Mouse (Mus musculus) C2C12 (cell line): ENCODE measurements around the gene Calm2. TPM values are rescaled to one million over a fixed set of nuclear protein-coding genes. Genes with fewer than 3 reads are reported as not detected.
A peak's percentile ranks its signal among the peaks of the same experiment; 100 is the strongest.

Source experiments
- H3K27me3 ChIP-seq: one replicate; pipeline ENCODE4 v1.6.1; 2011; ENCODE audit not compliant: control insufficient read depth, insufficient read depth, insufficient read length
- H3K36me3 ChIP-seq: one replicate; pipeline ENCODE4 v1.6.1; 2011; ENCODE audit not compliant: control insufficient read depth, insufficient read depth
- H3K4me3 ChIP-seq: one replicate; pipeline ENCODE4 v1.5.1; 2011; ENCODE audit warnings: mild to moderate bottlenecking, control low read depth; ENCODE audit not compliant: poor library complexity, insufficient read depth, severe bottlenecking
- H3K79me2 ChIP-seq: one replicate; pipeline ENCODE4 v1.6.1; 2011; ENCODE audit not compliant: control insufficient read depth, insufficient read depth
- H3K79me3 ChIP-seq: one replicate; pipeline ENCODE4 v1.6.1; 2011; ENCODE audit warnings: low read depth, control low read depth
- H3ac ChIP-seq: one replicate; pipeline ENCODE3; 2011; ENCODE audit warnings: low read depth; ENCODE audit not compliant: control insufficient read depth, insufficient read length
- CEBPB ChIP-seq: IDR thresholded peaks from one replicate; pipeline ENCODE4 v1.6.1; 2011; ENCODE audit warnings: low read depth, mild to moderate bottlenecking, control low read depth, moderate library complexity
- CTCF ChIP-seq: IDR thresholded peaks from one replicate; pipeline ENCODE4 v1.5.1; 2011; ENCODE audit not compliant: control insufficient read depth, insufficient read depth, insufficient read length
- FOSL1 ChIP-seq: IDR thresholded peaks from one replicate; pipeline ENCODE4 v1.8.0; 2011; ENCODE audit warnings: mild to moderate bottlenecking, low read length; ENCODE audit not compliant: poor library complexity, insufficient read depth, severe bottlenecking
- MAX ChIP-seq: IDR thresholded peaks from one replicate; pipeline ENCODE4 v1.6.1; 2011; ENCODE audit warnings: mild to moderate bottlenecking, control low read depth
- MYOD1 ChIP-seq: IDR thresholded peaks from one replicate; pipeline ENCODE4 v1.6.1; 2011; ENCODE audit warnings: low read depth; ENCODE audit not compliant: control insufficient read depth, insufficient read length
- MYOG ChIP-seq: IDR thresholded peaks from one replicate; pipeline ENCODE4 v1.6.1; 2011; ENCODE audit not compliant: control insufficient read depth, insufficient read length; ENCODE audit errors: extremely low read depth
- USF1 ChIP-seq: IDR thresholded peaks from one replicate; pipeline ENCODE4 v1.6.1; 2011; ENCODE audit warnings: low read depth, mild to moderate bottlenecking, control low read depth, moderate library complexity
- polyA plus RNA-seq: library from polyadenylated mRNA; unstranded; fragments of >200 nt; fragmentation: generic; extraction: Trizol; gene quantifications from one replicate; pipeline ENCODE4 v1.2.1, GENCODE M21; 2012; ENCODE audit warnings: missing spikeins

Calm2 gene
- polyA plus RNA-seq, 1 experiment = 321 TPM

GRCm38 (mm10) chr17:87470282-87470681 is 23.5 kb upstream of the Calm2 start:
- Histone ChIP-seq H3K27me3 (no peaks in the 10 kb centered on the region), H3K4me3 (no peak overlapping the region), H3K36me3 (no peaks in the 10 kb centered on the region), H3K79me2 (no peaks in the 10 kb centered on the region), H3ac (no peak overlapping the region), H3K79me3 (no peaks in the 10 kb centered on the region)
- TF ChIP-seq CEBPB (no peak), MAX (no peak)

DNA sequence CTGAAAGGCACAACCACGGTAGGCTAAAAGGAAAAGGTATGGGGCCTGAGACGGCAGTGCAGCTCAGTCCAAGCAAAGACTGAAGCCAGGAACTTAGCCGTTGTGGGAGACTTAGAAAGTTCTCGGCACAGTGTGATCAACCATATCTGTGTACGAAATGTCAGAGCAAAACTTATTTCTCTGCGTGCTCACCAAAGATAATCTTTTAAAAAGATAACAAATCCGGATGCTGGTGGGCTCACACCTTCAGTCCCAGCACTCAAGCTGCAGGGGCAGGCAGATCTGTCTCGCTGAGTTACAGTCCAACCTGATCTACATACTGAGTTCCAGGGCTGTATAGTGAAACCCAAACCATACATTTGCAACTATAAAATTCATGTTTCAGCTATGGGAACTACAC is 22.7 kb upstream of the Calm2 start:
- Histone ChIP-seq H3K79me3 (no peaks in the 10 kb centered on the region), H3ac (no peak overlapping the region), H3K4me3 (no peak overlapping the region), H3K79me2 (no peaks in the 10 kb centered on the region), H3K27me3 (no peaks in the 10 kb centered on the region), H3K36me3 (no peaks in the 10 kb centered on the region)
- TF ChIP-seq MAX (no peak), CTCF (no peak), CEBPB (no peak), USF1 (no peak), FOSL1 (no peak), MYOD1 (no peak), MYOG (no peak)

DNA sequence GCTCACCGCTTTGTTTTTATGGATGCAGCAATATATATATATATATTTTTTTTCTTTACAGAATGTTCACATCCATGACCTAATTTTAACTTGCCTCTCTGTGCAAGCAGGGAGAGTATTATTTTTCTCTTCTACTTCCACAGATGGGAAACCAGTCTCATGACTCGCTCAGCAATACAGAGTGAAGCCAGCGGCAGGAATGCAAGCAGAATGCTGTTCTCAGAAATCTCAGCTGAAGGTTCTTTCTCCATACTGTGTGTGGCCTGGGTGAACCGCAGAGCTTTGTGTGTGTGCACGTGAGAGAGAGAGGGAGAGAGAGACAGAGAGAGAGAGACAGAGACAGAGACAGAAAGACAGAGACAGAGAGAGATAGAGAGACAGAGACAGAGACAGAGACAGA is 21.9 kb upstream of the Calm2 start:
- Histone ChIP-seq H3K4me3 (no peak overlapping the region), H3K79me3 (no peaks in the 10 kb centered on the region), H3K36me3 (no peaks in the 10 kb centered on the region), H3K27me3 (no peaks in the 10 kb centered on the region), H3K79me2 (no peaks in the 10 kb centered on the region), H3ac (no peak overlapping the region)
- TF ChIP-seq MYOD1 (no peak), MAX (no peak), CTCF (no peak), FOSL1 (no peak), USF1 (no peak), CEBPB (no peak), MYOG (no peak)

DNA sequence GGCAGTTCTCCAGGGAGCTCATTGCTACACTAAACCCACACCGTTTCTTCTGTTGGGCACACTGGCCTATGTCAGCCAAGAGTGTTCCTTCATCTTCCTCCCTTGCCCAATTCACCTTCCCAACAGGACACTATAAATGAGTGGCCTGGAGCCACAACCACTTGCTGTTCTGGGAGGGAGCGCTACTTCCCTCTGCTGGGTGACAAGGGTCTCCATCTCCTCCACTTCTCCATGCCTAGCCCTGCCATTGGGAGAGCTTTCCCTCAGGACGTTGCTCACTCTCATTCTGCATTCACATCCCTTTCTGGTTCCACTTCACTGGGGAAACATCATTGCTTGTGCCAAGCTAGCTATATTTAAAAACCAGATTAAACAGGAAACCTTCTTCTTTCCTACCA is 14.8 kb upstream of the Calm2 start:
- Histone ChIP-seq H3K27me3 (no peaks in the 10 kb centered on the region), H3ac (no peak overlapping the region), H3K79me2 (no peaks in the 10 kb centered on the region), H3K4me3 (no peak overlapping the region), H3K79me3 (no peaks in the 10 kb centered on the region), H3K36me3 (no peaks in the 10 kb centered on the region)
- TF ChIP-seq FOSL1 (no peak), MYOD1 (no peak), USF1 (no peak), MYOG (no peak), CEBPB (no peak), MAX (no peak), CTCF (no peak)

- Histone ChIP-seq H3ac (no peak overlapping the region), H3K27me3 (no peaks in the 10 kb centered on the region), H3K4me3 (no peak overlapping the region), H3K79me2 (no peaks in the 10 kb centered on the region), H3K79me3 (no peaks in the 10 kb centered on the region), H3K36me3 (no peaks in the 10 kb centered on the region)
- TF ChIP-seq MAX (no peak), CEBPB (no peak), MYOD1 (no peak), MYOG (no peak), CTCF (no peak), FOSL1 (no peak), USF1 (no peak)
Measured at GRCm38 (mm10) chr17:87460669-87461498, 14.1 kb upstream of the Calm2 start.

DNA sequence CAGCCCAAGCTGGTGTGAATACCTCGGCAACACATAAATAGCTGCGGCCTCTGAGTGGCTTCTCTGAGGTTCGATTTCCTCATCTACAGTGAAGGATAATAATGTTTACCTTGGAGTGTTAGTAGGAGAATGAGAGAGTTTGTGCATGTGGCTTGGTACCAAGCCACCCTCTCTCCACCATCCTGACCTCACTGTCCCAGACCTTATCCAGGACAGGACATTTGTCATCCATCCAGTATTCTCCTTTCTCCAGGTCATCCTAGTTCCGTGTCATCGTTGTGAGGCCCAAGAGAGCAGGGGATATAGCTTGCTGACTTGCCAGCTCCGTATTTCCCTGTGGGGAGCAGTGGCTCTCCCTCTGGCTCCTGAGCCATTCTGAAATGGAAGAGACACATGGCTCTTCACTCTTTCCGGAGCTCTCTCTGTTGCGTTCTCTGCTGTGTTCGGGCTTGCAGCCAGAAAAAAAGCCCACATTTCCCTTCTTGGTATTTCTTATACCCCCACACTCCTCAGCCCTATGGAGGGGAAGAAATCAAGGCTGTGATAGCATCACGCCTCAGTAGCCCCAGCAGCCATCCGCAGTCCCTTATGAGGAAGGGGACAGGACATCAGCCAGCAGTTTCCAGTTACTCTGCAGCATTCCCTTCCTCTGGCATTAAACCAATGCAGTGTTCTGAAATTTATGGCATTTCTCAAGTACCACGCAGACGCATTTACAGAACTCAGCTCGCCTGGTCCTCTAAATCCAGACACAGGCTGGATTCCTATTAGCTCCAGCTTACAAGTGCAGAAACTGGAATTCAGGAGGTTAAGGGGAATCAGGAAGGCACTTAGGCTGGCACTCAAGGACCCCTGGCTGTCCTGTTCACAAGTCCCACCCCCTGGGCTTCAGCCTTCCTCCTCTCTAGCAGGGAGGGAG is 13.3 kb upstream of the Calm2 start:
- Histone ChIP-seq H3K36me3 (no peaks in the 10 kb centered on the region), H3K4me3 (peak overlapping the region; percentile 6), H3K79me2 (no peaks in the 10 kb centered on the region), H3K27me3 (no peaks in the 10 kb centered on the region), H3K79me3 (no peaks in the 10 kb centered on the region), H3ac (peak overlapping the region; percentile 47)
- TF ChIP-seq MYOD1 = no peak
- TF ChIP-seq USF1 = no peak
- TF ChIP-seq CEBPB = no peak
- TF ChIP-seq MAX = no peak
- TF ChIP-seq MYOG = no peak
- no peak for TF ChIP-seq CTCF
- no peak for TF ChIP-seq FOSL1
